Mouse (Mus musculus): Measurements from ENCODE around the gene Ets1.

Ets1 gene

DNA sequence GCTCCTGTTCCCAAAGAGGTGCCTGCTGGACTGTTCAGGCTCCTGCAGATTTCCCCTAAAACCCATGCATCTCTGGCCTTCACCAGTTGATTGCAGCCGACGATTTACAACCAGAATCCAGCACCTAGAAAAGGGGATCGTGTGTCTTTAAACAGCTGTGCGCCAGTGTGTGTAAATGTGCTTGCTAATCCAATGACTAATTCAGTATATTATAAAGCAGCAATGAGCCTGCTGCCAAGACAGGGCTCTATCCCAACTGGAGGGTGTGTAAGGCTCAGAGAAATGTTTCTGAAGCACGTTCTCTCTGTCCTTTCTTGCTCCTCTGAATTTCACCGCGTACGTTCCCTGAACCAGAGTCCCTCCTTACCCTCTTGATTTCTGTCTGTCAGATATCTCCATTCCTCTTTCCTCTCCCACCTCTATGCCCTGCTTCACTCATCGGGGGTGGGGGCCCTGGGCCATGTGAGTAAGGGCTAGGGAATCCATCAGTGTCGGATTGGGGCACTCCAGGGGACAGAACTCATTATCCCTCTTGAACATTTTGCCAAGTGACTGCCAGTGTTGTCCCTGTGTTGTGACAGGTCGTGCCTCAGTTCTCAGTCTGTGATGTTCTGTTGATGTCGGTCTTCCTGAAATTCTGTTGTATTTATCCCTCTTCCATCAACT, 75.1 kb downstream of the Ets1 start:
- peak; percentile 84 for DNase-seq (ENCODE audit: low read depth, low spot score)

DNA sequence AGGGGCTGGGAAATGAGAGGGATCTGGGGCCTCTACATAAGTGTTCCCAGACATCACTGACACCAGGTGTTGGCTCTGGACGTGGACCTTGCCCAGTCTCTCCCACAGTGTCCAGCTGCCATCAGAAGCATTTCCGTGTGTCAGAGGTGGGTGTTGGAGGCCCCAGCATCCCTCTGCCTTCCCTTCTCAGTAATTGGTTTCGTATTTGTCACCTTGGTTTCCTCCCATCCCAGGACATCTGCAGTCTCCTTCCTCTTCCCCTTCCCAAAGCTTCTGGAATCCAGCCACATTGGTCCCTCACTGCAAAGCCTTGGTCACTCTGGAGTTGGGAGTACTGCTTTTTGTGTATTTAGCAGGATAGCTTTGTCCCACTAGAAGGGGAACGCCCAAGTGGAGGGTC, 75.7 kb downstream of the Ets1 start:
- DNase-seq (ENCODE audit: low read depth, low spot score) = peak; percentile 7

DNA sequence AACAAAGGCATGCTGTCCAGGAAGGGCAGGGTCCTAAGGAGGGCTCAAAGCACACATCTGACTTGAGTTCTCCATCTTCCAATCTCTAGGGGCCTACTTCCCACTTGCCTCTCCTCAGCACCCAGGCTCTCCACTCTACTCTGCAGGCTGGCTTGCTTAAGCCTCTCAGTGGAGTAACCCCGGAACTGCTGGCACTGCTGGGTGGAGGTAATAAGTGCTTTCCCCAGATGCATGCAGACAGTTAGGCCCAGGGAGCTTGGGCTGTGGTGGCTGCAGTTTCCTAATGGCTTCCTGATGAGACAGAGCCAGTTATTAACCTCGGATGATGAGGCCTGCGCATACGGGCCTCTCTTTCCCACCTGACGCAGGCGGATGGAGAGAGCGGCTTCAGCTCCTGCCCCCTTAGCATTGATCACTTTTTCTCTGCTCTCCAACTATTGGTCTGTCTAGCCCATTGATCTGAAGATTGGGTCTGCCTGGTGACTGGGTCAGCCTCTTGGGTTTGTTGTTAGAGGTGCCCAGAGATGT, 76.4 kb downstream of the Ets1 start:
- peak; percentile 26 for DNase-seq (ENCODE audit: low read depth, low spot score)

DNA sequence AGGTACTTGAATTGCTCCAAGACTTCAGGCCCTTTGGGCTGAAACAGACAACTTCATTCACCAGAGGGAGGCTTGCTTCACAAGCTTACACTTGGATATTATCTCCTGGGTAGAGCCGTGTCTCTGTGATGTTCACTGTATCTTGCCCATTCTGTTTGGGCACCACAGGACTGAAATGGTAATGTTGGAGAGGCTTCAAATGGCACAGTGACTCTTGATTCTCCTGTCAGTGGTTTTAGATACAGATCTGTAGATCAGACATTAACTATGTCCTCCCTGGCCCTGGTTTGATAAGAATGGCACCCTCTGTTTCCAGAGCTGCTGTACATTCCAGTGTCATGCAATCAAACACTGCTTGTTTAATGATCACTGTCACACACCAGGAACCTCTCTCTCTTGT, 77.1 kb downstream of the Ets1 start:
- peak; percentile 6 for DNase-seq (ENCODE audit: low read depth, low spot score)

DNA sequence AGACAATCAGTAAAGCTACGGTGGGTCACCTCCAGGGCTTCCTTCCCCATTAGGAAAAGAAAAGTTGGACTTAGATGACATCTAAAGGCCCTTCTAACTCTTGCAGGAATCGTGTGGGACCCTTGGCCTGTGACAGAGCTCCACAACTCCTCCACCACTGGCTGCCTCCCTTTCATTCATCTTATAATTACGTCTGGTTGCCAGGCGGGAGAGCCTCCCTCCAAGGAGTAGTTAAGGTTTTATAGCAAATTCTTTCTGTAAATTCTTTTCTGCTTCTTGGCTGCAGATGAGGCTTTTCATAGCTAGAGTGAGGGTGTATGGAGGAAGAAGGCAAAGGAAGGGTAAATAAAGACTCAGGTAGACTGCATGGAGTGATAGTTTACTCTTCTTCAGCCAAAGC, 77.8 kb downstream of the Ets1 start:
- peak; percentile 35 for DNase-seq (ENCODE audit: low read depth, low spot score)

DNA sequence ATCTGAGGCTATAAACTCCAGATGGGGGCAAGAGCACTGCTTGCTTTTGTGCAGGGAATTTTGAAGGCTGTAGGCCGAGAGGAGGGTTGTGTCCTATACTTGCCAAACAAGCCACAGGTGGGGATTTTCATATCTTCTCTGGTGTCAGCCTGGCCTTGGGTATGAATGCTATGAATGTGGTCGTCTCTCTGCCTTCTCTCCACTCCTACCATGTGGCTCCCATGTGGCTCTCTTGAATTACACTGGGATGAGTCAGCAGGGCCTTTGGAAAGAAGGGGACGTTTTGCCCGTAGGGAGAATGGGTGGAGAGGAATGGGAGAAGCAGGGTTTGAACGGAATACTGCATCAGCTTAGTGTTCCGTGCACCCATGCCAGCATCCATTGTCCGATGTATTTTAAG, 78.5 kb downstream of the Ets1 start:
- DNase-seq (ENCODE audit: low read depth, low spot score) = peak; percentile 97

DNA sequence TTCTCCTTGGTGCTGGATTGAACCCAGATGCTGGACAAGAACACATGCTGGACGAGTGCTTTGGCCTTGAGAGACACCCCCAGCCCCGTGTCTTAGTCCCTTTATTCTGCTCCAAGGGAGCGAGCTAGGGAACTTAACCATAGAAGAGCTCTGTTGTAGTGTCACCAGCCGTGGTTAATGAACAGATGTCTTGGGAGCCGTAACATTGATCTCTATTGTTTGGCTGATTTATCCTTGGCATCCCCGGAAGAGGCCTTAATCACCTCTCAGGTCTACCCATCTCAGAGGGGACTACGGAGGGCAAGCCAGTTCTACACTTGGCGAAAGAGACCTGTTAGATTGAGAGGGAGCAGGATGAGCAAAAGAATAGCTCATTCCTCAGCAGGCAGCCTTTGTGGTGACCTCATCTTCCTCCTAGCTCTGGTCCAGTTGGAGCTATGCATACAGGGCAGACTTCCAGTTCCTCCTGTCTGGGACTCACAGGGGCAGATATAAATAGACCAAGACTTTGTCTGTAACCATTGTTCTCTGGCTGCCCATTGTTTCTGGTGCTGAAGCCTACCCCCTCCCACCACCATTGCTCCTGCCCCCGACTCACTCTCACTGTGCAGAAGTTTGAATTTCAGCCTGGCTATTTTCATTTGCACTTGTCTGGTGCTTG, 79.9 kb downstream of the Ets1 start:
- DNase-seq (ENCODE audit: low read depth, low spot score) = peak; percentile 94

DNA sequence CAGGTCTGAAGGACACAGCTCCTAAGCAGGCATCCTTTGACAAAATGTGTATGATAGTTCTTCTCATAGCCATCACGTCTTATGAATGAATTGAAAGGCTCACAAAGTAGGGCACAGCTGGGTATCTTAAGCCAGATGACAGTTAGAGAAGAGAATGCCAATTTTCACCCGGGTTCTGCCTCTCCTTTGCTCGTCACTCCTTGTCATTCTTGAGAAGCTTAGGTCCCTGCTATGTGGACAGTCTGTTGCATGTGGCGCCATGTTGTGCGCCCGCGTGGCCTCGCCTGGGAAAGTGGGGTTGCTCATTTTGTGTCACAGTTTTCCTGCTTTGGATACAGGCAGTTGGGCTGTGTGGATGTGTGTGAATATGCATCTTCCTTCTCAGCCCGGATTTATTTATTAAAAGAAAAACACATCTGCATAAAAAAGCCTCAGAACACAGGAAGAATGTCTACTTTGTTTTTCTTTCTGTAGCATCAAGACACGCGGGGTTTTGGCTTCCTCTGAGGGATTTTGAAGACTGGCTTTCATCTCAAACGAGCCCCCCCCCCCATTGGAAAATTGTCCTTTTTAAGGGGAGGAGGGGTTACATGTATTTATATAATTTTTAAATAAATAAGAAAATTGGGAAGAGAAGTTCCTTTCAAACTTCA, 81.4 kb downstream of the Ets1 start:
- no peak for DNase-seq (ENCODE audit: low read depth, low spot score)

DNA sequence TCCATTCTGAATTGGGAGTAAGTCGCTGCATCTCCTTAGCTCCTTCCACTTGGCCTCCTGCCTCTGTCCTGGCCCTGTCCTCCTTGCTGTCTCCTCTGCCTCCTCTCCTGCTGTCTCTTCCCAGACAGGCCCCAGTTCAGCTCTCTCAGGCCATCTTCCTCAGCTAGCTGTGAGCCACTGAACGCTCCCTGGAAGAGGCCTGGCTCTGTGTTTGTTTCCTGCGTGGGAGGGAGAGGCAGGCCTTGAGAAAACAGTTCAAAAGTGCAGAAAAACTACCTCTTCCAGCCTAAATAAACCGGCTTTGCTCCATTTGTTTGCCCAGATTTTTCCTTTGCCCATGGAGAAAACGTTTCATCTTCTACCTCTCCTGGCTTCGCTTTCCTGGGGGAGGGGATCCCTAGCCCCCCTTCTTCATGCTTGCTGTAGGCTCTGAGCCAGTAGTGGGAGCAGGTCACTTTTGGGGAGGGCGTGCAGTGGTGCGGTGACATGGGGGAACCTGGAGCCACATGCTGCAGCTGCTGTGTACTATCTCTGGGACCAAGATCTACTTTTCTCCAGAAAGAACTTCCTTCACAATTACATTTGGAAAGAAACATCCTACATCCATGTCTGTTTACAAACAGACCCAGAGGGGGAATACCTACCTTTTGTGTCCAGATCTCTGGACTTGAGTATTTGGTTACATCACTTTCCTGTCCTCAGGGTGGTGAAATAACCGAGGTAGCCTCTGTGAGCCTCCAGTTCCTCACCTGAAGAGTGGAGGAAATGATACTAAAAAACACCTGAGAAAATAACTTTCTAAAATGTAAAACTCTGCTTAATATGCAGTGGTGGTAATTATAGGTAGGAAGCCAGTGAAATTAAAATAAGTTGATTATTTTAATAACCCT, 82.2 kb downstream of the Ets1 start:
- DNase-seq (ENCODE audit: low read depth, low spot score) = peak; percentile 15

DNA sequence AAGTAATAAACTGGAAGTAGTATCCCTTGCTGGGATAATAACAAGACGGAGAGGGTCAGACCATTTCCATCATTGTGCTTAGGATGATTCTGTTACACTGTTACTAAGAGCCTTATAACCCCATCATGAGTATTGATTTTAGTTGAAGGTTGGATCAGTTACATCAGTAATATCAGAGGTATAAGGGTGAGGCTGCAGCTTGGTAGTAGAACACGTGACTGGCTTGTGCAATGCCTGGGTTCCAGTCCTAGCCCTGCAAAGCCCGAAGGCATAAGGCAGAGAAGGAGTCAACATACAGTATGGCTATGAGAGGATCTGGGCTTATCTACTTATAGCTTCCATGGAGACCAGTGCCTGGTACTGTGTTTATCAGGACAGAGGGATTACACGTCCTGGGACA, 82.8 kb downstream of the Ets1 start:
- no peak for DNase-seq (ENCODE audit: low read depth, low spot score)

DNA sequence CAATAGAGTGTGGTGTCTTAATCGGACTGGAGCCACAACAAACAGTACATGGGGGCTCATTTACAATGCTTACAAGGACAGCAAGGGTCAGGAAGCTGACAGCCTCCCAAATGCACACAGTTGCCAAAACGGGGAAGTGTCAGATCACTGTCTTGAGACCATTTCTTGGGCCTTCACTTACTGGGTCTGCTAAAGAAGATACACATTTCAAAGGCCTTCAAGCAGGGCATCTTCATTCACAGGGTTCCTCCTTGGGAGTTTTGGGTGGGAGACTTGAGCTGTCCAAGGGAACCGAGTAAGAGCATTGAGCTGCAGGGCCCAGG, 83.9 kb downstream of the Ets1 start:
- DNase-seq (ENCODE audit: low read depth, low spot score) = no peak

DNA sequence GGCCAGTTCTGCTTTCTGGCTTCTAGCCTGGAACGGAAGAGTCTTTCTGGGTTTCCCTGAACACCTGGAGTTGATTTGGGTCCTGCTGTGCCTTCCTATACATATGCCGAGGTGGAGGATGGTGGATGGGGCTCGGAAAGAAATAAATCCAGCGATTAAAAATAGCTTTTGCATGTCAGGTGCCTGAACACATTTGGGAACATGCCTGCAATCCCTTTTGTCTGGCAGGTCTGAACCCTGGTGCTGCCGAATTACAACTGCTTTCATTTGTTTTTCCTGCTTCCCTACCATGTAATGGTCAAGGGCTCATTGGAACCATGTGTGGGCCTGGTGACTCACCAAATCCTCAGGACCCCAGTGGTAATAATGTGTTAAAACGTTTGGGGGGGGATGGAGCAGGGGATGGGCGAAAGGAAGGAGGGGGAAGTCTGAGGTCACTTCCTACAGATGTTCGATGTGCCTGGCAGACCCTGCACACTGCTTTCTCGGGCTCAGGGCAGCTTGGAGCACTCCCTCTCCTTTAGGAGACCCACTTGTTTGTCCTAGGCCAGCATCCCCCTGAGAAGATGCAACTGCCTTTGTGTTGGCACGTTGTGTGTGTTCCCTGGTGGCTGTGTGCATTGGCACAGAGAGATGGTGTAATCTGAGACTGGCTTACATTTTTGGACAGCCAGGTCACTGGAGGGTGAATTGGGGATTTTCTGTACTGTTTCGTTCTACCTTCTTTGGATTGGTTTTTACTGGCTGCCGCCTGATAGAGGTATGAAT, 84.4 kb downstream of the Ets1 start:
- DNase-seq (ENCODE audit: low read depth, low spot score) = peak; percentile 90

DNA sequence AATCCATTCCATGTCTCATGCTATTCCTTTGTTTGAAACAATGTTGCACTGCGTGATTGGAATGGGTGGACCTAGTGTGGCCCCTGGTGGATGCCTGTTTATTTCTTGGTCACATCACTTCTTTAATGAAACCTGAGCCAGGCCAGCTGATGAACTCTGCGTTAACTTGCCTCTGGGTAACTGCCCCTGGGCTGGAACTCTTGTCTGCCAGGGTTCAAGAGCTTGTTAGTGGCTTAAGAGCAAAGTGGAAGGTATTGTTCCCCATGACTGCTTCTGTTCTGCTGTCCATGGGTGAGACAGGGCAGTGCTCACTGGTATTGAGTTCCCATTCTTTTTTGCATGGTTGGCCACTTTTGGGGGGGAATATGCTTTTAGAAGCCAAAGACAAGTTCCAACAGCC, 85.1 kb downstream of the Ets1 start:
- DNase-seq (ENCODE audit: low read depth, low spot score) = no peak

DNA sequence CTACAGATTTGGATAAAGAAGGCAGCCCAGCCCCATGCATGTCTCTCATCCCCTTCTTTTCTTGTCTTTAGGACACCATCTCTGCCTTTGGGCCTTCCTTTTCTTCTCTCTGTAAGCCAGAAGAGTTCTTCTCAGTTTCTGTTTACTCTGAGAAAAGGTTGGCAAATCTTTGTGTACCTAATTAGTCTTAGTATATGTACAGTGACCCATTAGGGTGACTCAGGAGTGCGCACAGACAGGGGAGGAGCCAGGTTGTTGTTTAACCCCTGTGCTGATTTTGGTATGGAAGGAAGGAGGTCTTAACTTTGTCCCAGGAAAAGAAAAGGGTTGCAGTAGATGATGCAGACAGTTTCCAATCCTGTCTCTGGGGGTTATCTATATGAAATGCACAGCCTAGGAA, 86.2 kb downstream of the Ets1 start:
- DNase-seq (ENCODE audit: low read depth, low spot score) = no peak

DNA sequence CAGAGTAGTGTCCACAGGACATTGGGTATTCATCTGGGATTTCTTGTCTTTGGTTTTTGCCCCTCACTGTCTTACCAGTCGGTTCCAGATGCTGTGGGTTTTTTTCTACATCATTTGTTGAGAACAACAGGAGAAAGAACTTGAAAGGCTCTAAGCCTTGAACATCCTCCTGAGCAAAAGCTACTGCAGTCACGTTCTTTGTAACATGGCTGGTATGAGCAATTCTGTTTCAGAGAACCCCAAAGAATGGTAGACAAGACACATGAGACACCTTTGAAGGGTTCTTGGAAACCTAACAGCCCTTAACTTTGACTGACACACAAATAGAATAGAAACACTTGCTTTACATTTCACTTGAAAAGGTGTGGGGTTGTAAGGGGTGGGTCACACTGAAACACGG, 86.9 kb downstream of the Ets1 start:
- no peak for DNase-seq (ENCODE audit: low read depth, low spot score)

DNA sequence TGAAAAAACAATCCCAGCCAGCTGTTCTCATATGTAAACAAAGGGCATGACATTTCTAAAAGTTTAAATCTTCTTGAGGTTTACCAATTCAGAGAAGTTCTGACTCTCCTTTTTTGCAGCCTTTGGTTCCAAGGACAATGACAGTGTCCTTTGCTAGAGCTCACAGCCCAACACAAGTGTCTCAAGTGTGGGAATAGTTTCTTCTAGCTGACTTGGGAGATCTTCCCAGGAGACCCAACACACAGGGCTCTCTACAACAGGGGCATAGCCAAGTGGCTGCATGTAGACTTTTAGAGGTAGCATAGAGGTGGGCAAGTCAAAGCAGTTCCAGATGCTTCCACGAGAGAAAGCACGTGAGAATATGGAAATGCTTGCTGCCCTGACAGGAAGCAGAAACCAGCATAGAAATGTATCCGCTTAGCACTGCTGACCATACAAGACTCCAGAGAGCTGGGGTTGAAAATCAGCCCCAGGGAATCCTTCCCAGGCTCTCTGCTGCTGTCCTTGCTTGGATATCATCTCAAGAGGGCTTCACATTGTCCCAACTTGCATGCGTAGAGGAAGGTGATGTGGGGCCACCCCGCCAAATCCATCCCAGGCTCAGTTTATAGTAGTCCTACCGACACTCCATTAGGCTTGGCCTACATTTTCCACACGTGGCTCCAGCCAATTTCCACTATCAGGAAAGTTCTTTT, 88.3 kb downstream of the Ets1 start:
- no peak for DNase-seq (ENCODE audit: low read depth, low spot score)

DNA sequence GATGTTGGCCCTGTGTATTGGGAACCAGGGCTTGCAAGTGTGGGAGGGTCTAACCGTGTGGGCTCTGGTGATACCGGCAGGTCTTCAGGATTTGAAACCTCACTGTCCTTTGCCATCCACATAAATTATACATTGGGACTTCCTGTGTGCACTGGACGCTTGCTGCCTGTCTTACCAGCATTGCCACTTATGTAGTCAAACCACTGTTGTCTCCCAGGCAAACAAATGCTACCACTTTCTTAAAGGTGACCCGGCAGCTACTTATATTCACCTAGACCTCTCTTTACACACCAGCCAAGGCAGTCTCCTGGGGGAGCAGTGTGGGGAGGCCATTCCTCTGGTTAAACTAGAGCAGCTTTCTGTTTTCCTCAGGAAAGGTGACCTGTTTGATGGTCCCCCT, 89.9 kb downstream of the Ets1 start:
- DNase-seq (ENCODE audit: low read depth, low spot score) = no peak

DNA sequence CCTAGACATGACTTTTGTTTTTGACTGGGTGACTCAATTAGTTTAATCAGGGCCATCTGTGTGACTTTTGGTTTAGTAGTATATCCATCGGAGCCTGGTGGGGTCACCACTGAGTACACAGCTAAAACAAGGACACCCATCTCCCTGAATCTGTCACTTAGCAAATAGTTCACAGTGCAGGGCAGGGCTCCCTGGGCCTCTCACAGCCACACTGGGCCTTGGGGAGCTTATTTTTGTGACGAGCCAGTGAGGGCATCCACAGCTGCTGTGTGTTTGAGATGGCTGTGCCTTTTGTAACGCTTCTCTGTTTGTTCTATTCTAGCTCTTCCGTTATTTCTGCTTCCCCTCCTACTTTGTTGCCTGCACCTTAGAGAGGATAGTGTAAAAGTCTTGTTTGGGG, 90.6 kb downstream of the Ets1 start:
- no peak for DNase-seq (ENCODE audit: low read depth, low spot score)

DNA sequence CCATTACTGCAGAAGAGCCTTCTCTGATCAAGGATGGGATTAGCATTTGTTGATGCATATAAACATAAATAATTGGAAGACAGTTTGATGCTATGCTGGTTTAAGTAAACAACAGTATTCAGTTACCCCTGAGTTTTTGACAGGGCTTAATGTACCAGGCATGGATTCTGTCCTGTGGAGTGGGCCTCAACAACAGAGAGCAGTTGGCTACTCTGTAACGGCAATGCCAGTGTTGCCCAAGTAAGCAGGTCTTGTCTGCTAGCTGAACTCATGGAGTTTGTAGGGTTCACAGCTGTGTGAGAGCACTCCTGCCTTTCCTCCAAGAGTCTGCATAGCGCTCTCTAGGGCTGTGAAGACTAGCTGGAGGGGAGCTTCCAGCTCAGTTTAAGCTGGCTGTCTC, 91.0 kb downstream of the Ets1 start:
- no peak for DNase-seq (ENCODE audit: low read depth, low spot score)

DNA sequence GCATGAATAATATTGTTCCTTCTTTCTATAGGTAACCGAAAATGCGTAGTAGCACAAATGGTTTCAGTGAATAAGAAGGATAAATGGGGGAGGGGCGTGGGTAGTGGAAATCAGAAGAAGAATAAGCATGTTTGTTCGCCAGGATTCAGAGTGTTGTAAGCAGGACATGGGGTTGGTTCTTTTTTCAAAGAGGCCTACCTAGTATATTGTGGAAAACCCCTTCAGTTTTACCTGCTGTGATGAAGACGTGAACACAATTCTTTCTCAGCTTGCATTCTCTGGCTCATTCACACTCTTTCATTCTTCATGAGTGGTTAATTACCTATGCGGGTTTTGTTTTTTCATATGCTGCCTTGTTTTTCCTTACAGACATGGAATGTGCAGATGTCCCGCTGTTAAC, 92.3 kb downstream of the Ets1 start:
- no peak for DNase-seq (ENCODE audit: low read depth, low spot score)

DNA sequence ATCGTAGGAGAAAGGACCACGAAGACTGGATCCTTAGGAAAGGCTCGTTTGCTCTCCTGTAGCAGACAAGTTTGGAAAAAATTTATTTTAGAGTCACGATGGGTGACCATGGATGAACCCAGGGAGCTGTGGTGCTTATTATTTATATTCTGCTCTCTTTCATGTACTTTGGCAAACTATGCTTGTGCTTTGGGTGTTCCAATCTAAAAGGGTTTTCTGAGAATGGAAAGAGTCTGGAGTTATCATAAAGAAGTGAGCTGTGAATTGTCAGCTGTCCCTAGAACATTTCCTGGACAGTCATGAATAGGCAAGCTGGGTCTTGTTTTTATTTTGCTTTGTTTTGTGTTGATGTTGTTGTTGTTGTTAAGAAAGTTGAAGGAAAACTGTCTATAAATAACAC, 92.8 kb downstream of the Ets1 start:
- DNase-seq (ENCODE audit: low read depth, low spot score) = no peak

All from 3T3-L1 (cell line).